Mouse (Mus musculus) ES-E14 (cell line): ENCODE data around the gene Ceacam15. TPM values are rescaled to one million over a fixed set of nuclear protein-coding genes. Genes with fewer than 3 reads are reported as not detected.
"Not testable (repeated sequence)": the region's sequence is repeated elsewhere in the genome, so short reads cannot be mapped to it uniquely, and the experiment has no call there.

Experiments
- DNase-seq: peaks from one replicate; pipeline ENCODE4 v3.0.0-alpha.2; 2013; ENCODE audit warnings: low read depth, low spot score
- H3K27ac ChIP-seq: 2 replicates; pipeline ENCODE4 v1.5.1; 2012; ENCODE audit warnings: low read depth, mild to moderate bottlenecking, low read length, moderate library complexity, mixed read lengths; ENCODE audit not compliant: poor library complexity, insufficient read depth, severe bottlenecking
- H3K36me3 ChIP-seq: 2 replicates; pipeline ENCODE4 v1.6.1; 2012; ENCODE audit warnings: mild to moderate bottlenecking, low read length, moderate library complexity, mixed read lengths; ENCODE audit not compliant: control insufficient read depth, poor library complexity, insufficient read depth, severe bottlenecking
- H3K4me1 ChIP-seq, 2 experiments: fragments of 150-350 bp in 1 of 2; sonication (generic) in 1 of 2; 2 replicates each; pipeline ENCODE4 v1.6.1; 2012; ENCODE audit warnings: low read length in 2 of 2, mild to moderate bottlenecking in 1 of 2, mixed read lengths in 1 of 2; ENCODE audit not compliant: control insufficient read depth in 2 of 2, insufficient read depth in 2 of 2, poor library complexity in 1 of 2
- H3K4me3 ChIP-seq, 2 experiments: fragments of 150-350 bp in 1 of 2; sonication (generic) in 1 of 2; 2 replicates each; pipeline ENCODE4 v1.5.1; 2012; ENCODE audit warnings: low read length in 2 of 2, low read depth in 1 of 2, mild to moderate bottlenecking in 1 of 2, mixed read lengths in 1 of 2; ENCODE audit not compliant: insufficient read depth in 1 of 2, poor library complexity in 1 of 2, severe bottlenecking in 1 of 2
- H3K9ac ChIP-seq: 2 replicates; pipeline ENCODE4 v1.6.1; 2012; ENCODE audit warnings: low read depth, mild to moderate bottlenecking, low read length, mixed read lengths; ENCODE audit not compliant: poor library complexity, insufficient read depth, severe bottlenecking
- H3K9me3 ChIP-seq: fragments of 150-350 bp; sonication (generic); 2 replicates; pipeline ENCODE4 v1.6.1; 2012; ENCODE audit warnings: low read depth, mild to moderate bottlenecking, low read length; ENCODE audit not compliant: control insufficient read depth, insufficient read depth
- CHD2 ChIP-seq: IDR thresholded peaks from 2 replicates; pipeline ENCODE4 v1.6.1; 2014; ENCODE audit warnings: mild to moderate bottlenecking, low read depth, low read length, inconsistent platforms
- HCFC1 ChIP-seq: IDR thresholded peaks from 2 replicates; pipeline ENCODE4 v1.6.1; 2012; ENCODE audit warnings: low read length, inconsistent platforms, borderline replicate concordance; ENCODE audit not compliant: insufficient read depth
- MAFK ChIP-seq: IDR thresholded peaks from 2 replicates; pipeline ENCODE4 v1.6.1; 2014; ENCODE audit warnings: mild to moderate bottlenecking, low read depth, low read length, inconsistent platforms; ENCODE audit not compliant: insufficient read depth
- ZC3H11A ChIP-seq: IDR thresholded peaks from 2 replicates; pipeline ENCODE4 v1.6.1; 2012; ENCODE audit warnings: low read depth, mild to moderate bottlenecking, inconsistent platforms, low read length, borderline replicate concordance
- ZNF384 ChIP-seq: IDR thresholded peaks from 2 replicates; pipeline ENCODE4 v1.6.1; 2012; ENCODE audit warnings: low read depth, low read length, inconsistent platforms
- in situ Hi-C, 2 experiments: fragments of 600-800 bp; cut with MboI; formaldehyde crosslinking; loops; one replicate each; pipeline ENCODE4 v1.15.1; 2025; ENCODE audit warnings: low sequenced_read_pairs in 2 of 2, inconsistent platforms in 1 of 2; ENCODE audit not compliant: unreplicated experiment in 2 of 2
- total RNA-seq: library from RNA; depleted of rRNA; stranded (reverse); fragments of 300-350 nt; gene quantifications from 2 replicates; pipeline ENCODE4 v1.2.3, GENCODE M21; 2012

Ceacam15 gene
- total RNA-seq, 1 experiment = not detected

- H3K9me3 ChIP-seq = no peaks in the 10 kb centered on the region
- H3K4me3 ChIP-seq = no peak overlapping the region
- no peaks in the 10 kb centered on the region for H3K36me3 ChIP-seq
- H3K27ac ChIP-seq = no peak overlapping the region
- DNase-seq = no peak
- H3K9ac ChIP-seq = no peak overlapping the region
- TF ChIP-seq MAFK (no peak), ZNF384 (no peak), ZC3H11A (peak; percentile 46; the same call in 1 of the 2 replicates), HCFC1 (no peak), CHD2 (no peak)
- in situ Hi-C loops = no loop called here
- H3K4me1 ChIP-seq = no peaks in the 10 kb centered on the region
These were observed 19.5 kb upstream of the Ceacam15 start for GRCm38 (mm10) chr7:16695025-16695424.

- Histone ChIP-seq H3K27ac (no peak overlapping the region), H3K9ac (no peak overlapping the region), H3K4me1 (no peaks in the 10 kb centered on the region), H3K9me3 (no peaks in the 10 kb centered on the region), H3K4me3 (no peak overlapping the region), H3K36me3 (no peaks in the 10 kb centered on the region)
- DNase-seq = no peak
- TF ChIP-seq CHD2 = no peak
- no peak for TF ChIP-seq MAFK
- no peak for TF ChIP-seq ZNF384
- TF ChIP-seq ZC3H11A = no peak
- no peak for TF ChIP-seq HCFC1
- in situ Hi-C loops = no loop called here
These were observed 13.7 kb upstream of the Ceacam15 start for GRCm38 (mm10) chr7:16689196-16689595.

- in situ Hi-C loops = not testable (repeated sequence)
These were observed 4.7 kb upstream of the Ceacam15 start for GRCm38 (mm10) chr7:16680194-16680593.

GRCm38 (mm10) chr7:16674699-16675098 is 806 bp downstream of the Ceacam15 start:
- H3K4me1 ChIP-seq, in situ Hi-C loops, H3K9ac ChIP-seq, H3K4me3 ChIP-seq, H3K9me3 ChIP-seq, DNase-seq, H3K36me3 ChIP-seq, H3K27ac ChIP-seq: not testable (repeated sequence)

More at GRCm38 (mm10) chr7:16680194-16680593, 4.7 kb upstream of the Ceacam15 start:
- not testable (repeated sequence) for H3K4me1 ChIP-seq, H3K36me3 ChIP-seq, H3K9me3 ChIP-seq, H3K27ac ChIP-seq, H3K9ac ChIP-seq, DNase-seq, H3K4me3 ChIP-seq

- in situ Hi-C loops = no loop called here
- no peaks in the 10 kb centered on the region for H3K36me3 ChIP-seq
- no peak overlapping the region for H3K4me3 ChIP-seq
- no peaks in the 10 kb centered on the region for H3K4me1 ChIP-seq
- no peaks in the 10 kb centered on the region for H3K9me3 ChIP-seq
- no peak overlapping the region for H3K27ac ChIP-seq
- no peak for TF ChIP-seq ZNF384
- no peak for TF ChIP-seq CHD2
- TF ChIP-seq HCFC1 = no peak
- TF ChIP-seq MAFK = no peak
- DNase-seq = no peak
- H3K9ac ChIP-seq = no peak overlapping the region
These were observed 1.7 kb downstream of the Ceacam15 start for GRCm38 (mm10) chr7:16673823-16674222.

- H3K27ac ChIP-seq, in situ Hi-C loops, H3K9me3 ChIP-seq, H3K4me3 ChIP-seq, H3K9ac ChIP-seq, H3K4me1 ChIP-seq, H3K36me3 ChIP-seq, DNase-seq: not testable (repeated sequence)
These were observed 7.1 kb downstream of the Ceacam15 start for GRCm38 (mm10) chr7:16668331-16668930.
